Mouse (Mus musculus) limb, embryonic 10.5 days (tissue): ENCODE data around the gene Egfl8. TPM values are rescaled to one million over a fixed set of nuclear protein-coding genes. Genes with fewer than 3 reads are reported as not detected.

ENCODE experiments used
- DNase-seq: peaks from one replicate; pipeline ENCODE4 v3.0.0-alpha.2; 2017; ENCODE audit warnings: low spot score
- H3K27ac ChIP-seq: fragments of 300-500 bp; sonication (generic); 2 replicates; pipeline ENCODE4 v1.5.1; 2016; ENCODE audit warnings: mild to moderate bottlenecking
- H3K27me3 ChIP-seq: fragments of 300-500 bp; sonication (generic); 2 replicates; pipeline ENCODE4 v1.6.1; 2016; ENCODE audit warnings: low read depth, mild to moderate bottlenecking; ENCODE audit not compliant: poor library complexity, severe bottlenecking
- H3K36me3 ChIP-seq: fragments of 300-500 bp; sonication (generic); 2 replicates; pipeline ENCODE4 v1.6.1; 2016; ENCODE audit warnings: mild to moderate bottlenecking, moderate library complexity
- H3K4me1 ChIP-seq: fragments of 300-500 bp; sonication (generic); 2 replicates; pipeline ENCODE4 v1.6.1; 2016
- H3K4me3 ChIP-seq: fragments of 300-500 bp; sonication (generic); 2 replicates; pipeline ENCODE4 v1.5.1; 2016; ENCODE audit warnings: mild to moderate bottlenecking, moderate library complexity
- H3K9me3 ChIP-seq: fragments of 300-500 bp; sonication (generic); replicated peaks from 2 replicates; pipeline ENCODE4 v1.6.1; 2016; ENCODE audit warnings: mild to moderate bottlenecking
- WGBS: fragments of 180-500 bp; shearing (Covaris S2); methylation state at CpG from one replicate; pipeline ENCODE4 v1.1.7; 2016; 5-methylcytosine and 5-hydroxymethylcytosine counted together
- polyA plus RNA-seq: library from polyadenylated mRNA; unstranded; fragments of >200 nt; fragmentation: Nextera tagmentation; extraction: Ambion mirVana; gene quantifications from 2 replicates; pipeline ENCODE4 v1.2.1, GENCODE M21; 2016

The Egfl8 gene
- polyA plus RNA-seq, 1 experiment from 2014 or later: 2.2 TPM

DNA sequence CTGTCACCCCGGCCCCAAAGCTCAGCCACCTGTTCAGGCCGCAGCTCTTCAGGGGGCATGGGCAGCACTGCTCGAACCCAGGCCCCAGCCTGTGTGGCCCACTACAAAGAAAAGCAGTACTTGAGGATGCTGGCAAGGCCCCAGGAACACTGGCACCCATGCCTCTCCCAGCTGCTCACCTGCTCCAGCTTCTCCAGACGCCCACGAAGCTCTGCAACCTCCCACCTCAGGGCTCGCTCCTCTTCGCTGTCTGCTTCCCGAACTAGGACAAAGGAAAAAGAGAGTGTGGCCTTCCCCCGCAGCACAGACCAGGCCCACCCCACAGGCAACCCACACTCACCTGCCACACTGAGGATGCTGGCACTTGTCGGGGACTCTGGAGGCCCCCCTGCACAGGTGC, 1.9 kb downstream of the Egfl8 start:
- Histone ChIP-seq H3K4me1 (peaks cover under 1% of the 10 kb centered on the region; the same call in 1 of the 2 replicates), H3K36me3 (peaks cover 79% of the 10 kb centered on the region), H3K27ac (no peak overlapping the region), H3K27me3 (no peaks in the 10 kb centered on the region), H3K9me3 (no peaks in the 10 kb centered on the region), H3K4me3 (peak overlapping the region; percentile 21; the same call in 1 of the 2 replicates)
- DNase-seq: no peak
- 92% methylated on average over 10 of the region's 10 CpGs for WGBS

DNA sequence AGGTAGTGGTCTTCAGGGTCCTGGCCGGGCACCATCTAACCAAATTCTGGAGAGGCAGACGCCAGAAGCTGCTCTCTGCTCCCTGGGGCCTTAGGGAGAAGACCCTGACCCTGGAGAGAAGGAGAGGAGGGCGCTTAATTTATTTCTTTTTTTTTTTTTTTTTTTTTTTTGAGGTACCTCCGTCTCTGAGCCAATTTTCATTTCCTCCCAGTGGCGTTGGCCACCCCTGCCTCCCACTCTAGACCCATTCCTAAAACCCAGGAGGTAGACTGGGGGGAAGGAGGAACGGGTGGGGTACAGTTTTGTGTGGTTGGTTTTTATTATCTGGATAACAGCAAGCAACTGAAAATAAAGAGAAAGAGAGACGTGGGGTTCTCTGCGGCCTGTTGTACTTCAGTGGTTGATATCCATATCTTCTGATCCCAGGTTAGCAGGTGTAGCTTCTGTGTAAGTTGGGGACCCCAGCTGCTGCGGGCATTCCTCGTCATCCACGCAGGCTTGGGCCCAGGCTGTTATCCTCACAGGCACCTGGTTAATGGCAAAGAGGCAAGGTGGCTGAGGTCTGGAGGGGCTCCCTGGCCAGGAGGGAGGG, 2.6 kb downstream of the Egfl8 start:
- 89% methylated on average over 11 of the region's 11 CpGs for WGBS
- H3K27ac ChIP-seq: no peak overlapping the region
- no peak overlapping the region for H3K4me3 ChIP-seq
- no peak for DNase-seq
- H3K4me1 ChIP-seq: peaks cover 7% of the 10 kb centered on the region; the same call in 1 of the 2 replicates
- no peaks in the 10 kb centered on the region for H3K27me3 ChIP-seq
- no peaks in the 10 kb centered on the region for H3K9me3 ChIP-seq
- H3K36me3 ChIP-seq: peaks cover 86% of the 10 kb centered on the region

DNA sequence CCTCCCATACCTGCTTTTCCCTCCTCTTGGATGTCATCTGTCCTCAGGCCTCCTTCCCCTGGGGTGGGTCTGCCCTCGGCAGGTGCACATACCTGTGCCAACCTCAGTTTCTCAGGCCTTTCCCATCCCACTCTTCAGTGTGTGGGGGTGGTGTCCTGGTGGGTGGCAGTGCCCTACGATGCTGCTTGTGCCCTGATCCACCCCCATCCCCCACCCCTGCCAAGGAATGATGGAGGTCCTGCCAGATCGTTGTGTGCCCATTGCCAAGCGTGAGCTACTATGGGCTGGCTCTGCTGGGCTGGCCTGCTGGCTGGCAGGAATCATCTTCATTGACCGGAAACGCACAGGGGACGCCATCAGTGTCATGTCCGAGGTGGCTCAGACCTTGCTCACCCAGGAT, 4.7 kb downstream of the Egfl8 start:
- no peak overlapping the region for H3K27ac ChIP-seq
- H3K4me3 ChIP-seq: no peak overlapping the region
- peaks cover 18% of the 10 kb centered on the region for H3K4me1 ChIP-seq
- DNase-seq: no peak
- H3K36me3 ChIP-seq: peaks cover 79% of the 10 kb centered on the region
- H3K27me3 ChIP-seq: no peaks in the 10 kb centered on the region
- WGBS: 94% methylated on average over 8 of the region's 8 CpGs
- no peaks in the 10 kb centered on the region for H3K9me3 ChIP-seq

DNA sequence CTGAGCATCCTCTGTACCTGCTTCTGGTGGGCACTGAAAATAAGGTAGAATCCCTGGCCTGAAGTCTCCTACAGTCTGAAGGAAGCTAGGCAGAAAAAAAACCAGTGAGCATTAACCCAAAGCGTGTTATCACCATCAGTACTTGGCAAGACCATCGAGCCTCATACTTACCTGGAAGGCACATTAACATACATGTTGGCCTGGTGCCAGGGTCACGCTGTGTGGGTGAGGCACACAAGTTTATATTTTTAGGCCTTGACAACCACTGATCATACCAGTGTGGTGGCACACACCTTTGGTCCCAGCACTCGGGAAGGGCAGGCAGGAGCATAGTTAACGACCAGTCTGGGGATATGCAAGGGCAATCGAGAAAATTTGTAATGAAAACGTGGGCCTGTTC, 7.8 kb downstream of the Egfl8 start:
- peaks cover 33% of the 10 kb centered on the region for H3K4me1 ChIP-seq
- H3K27ac ChIP-seq: no peak overlapping the region
- no peaks in the 10 kb centered on the region for H3K27me3 ChIP-seq
- peak overlapping the region; percentile 4; the same call in 1 of the 2 replicates for H3K4me3 ChIP-seq
- H3K36me3 ChIP-seq: peaks cover 49% of the 10 kb centered on the region
- no peaks in the 10 kb centered on the region for H3K9me3 ChIP-seq
- WGBS: 86% methylated on average over 7 of the region's 7 CpGs
- no peak for DNase-seq

DNA sequence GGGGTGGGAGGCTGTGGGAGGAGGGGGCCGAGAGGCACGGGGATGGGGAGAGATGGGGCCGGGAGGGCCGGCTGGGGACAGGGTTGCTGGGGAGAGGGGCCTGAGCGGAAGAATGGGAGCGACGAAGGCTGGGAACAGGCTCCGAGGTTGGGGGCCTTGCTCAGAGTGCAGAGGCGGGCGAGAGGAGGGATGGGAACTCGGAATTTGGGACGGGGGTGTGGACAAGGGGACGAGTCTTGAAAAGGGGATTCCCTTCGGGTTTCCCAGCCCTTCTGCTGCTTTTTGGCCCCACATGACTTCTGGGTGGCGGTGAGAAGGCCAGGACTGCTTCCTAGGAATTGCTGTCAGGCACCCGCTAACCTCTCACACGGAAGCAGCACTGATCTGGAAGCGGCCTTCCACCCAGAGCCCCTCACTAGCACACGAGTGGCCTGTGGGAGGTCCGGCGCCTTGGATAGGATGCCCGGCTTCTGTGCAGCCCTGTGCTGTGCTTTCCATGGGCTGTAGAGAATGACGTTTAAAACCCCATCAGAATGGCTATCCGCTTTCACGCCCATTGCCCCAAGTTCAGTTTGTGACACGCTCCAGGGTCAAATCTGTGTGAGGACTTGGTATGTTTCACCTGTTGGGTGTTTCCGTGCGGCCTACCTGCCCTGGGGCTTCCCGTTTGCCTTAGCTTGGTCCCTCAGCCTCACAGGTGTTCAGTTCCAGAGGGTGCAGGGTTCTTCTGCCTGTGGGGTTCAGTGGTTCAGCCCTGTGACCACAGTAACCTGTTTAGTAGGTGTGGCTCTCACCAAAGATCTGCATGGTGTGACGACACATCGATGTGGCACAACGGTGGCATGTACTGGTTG, 9.4 kb downstream of the Egfl8 start:
- Histone ChIP-seq H3K27me3 (no peaks in the 10 kb centered on the region), H3K4me1 (peaks cover 46% of the 10 kb centered on the region), H3K4me3 (peak overlapping the region; percentile 98), H3K36me3 (peaks cover 41% of the 10 kb centered on the region), H3K9me3 (no peaks in the 10 kb centered on the region), H3K27ac (peak overlapping the region; percentile 95)
- WGBS: 20% methylated on average over 31 of the region's 32 CpGs
- peak; percentile 58 for DNase-seq

DNA sequence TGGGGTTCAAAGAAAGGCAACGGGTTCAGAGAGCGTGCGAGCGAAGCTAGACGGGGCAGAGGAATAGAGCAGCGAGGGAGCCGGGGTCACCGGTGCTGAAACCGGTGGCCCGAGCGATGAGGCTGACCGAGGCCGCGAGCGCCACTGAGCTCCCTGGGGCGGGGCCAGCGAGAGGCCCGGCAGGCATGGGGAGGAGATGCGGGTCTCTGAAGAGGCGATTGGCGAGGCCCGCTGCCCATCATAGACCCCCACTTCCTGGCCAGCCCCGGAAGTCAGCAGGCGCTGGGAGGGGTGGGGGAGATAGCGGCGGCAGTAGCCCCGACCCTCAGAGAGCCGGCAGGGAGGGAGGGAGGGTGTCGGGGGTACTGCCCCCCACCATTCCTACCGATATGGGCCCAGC, 10.2 kb downstream of the Egfl8 start:
- Histone ChIP-seq H3K9me3 (no peaks in the 10 kb centered on the region), H3K27me3 (no peaks in the 10 kb centered on the region), H3K36me3 (peaks cover 40% of the 10 kb centered on the region), H3K4me1 (peaks cover 46% of the 10 kb centered on the region), H3K4me3 (peak overlapping the region; percentile 98), H3K27ac (peak overlapping the region; percentile 95)
- WGBS: under 1% methylated on average over 30 of the region's 30 CpGs
- DNase-seq: peak; percentile 98

DNA sequence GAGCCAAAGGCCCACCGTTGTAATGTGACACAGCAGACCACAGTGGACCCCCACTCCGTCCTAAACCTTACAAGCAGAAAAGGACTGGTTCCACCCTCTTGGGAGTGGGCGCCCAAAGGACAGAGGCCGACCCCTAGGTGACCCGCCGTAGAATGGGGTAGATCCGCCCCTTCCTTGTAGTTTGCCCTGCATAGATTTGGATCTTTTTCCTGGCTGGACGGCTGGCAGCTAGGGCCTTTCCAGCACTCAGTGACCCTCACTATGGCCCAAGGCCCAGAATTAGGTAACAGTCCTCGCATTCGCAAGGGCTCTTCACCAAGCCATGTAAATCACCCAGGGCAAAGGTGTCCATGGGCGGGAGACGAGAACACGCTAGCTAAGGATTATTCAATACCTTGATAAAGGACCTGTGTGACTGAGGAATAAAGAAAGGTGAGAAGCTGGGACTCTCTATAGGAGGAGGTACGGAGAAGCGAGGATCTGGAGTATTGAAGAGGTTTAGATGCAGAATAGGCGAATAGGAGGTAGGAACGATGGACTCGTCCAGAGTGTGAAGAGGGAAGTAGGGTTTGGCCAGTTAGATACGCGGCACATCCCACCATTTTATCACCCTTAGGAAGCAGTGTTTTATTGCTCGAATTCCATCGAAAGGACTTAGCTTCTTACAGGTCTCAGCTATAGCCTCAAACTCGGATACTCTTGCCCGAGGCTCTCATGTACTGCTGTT, 11.1 kb downstream of the Egfl8 start:
- peaks cover 41% of the 10 kb centered on the region for H3K36me3 ChIP-seq
- no peaks in the 10 kb centered on the region for H3K9me3 ChIP-seq
- DNase-seq: no peak
- H3K27me3 ChIP-seq: no peaks in the 10 kb centered on the region
- WGBS: 14% methylated on average over 24 of the region's 24 CpGs
- peak overlapping the region; percentile 95 for H3K27ac ChIP-seq
- peaks cover 46% of the 10 kb centered on the region for H3K4me1 ChIP-seq
- H3K4me3 ChIP-seq: peak overlapping the region; percentile 98

DNA sequence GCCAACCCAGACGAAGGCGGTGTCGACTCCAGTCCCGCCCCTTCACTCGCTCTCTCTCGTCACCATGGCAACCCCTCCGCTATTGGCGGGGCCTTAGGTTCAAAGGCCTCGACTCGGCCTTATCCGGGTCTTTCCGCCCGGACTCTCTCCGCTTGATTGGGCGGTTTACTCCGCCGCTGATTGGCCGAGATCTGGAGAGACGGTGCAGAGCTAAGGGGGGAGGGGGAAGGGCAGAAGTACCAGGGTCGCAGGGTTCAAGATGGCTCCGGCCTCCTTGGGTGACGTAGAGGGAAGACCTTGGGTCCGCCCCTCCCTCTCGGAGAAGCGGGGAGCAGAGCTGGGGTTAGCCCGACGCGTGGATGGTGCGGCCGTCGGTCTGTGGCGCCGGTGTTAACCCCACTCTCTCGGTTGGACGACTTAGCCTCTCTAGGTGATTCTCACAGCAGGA, 11.7 kb downstream of the Egfl8 start, which contains the start of gene Agpat1:
Gene Agpat1, plus strand, starts transcription at position 202 of the 448 bp plus-strand sequence.
- peaks cover 42% of the 10 kb centered on the region for H3K36me3 ChIP-seq
- no peaks in the 10 kb centered on the region for H3K9me3 ChIP-seq
- H3K4me1 ChIP-seq: peaks cover 49% of the 10 kb centered on the region
- H3K27me3 ChIP-seq: no peaks in the 10 kb centered on the region
- DNase-seq: peak; percentile 99
- peak within 1 kb of the TSS; percentile 95 for H3K27ac ChIP-seq
- 0% methylated on average over 35 of the region's 35 CpGs for WGBS
- H3K4me3 ChIP-seq: peak within 1 kb of the TSS; percentile 98

DNA sequence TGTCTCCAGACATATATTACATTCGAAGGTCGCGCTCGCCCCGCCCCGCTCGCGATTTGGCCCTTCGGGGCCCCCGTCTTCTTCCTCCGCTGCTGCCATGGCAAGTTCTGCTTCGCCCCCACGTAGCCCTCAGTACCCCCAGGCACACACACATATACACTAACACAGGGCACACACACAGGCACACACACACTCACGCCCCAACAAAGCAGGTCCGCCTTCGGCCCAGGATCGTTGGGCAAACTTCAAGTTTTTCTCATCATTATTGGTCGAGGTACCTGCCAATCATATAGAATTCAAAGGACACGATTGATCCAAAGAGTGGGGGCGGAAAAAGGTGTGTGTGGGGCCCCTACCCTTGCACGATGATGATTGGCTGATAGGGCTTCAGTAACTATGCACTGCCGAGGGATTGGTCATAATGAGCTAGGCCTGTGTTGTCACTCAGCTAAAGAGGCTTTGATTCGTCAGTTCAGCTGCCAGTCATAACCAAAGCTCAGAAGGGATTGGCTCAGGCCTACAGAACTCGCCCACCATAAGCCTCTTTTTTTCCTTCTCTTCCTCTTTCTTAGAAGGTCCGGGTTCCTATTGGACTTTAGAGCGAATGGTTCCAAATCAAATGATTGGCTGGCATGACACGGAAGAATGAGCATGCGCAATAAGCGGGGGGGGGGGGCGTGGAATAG, 12.3 kb downstream of the Egfl8 start, which contains the start of gene Rnf5:
Gene Rnf5, minus strand, starts transcription at position 316 of the 686 bp plus-strand sequence.
- no peaks in the 10 kb centered on the region for H3K27me3 ChIP-seq
- peak; percentile 82 for DNase-seq
- WGBS: 0% methylated on average over 30 of the region's 30 CpGs
- H3K27ac ChIP-seq: peak within 1 kb of the TSS; percentile 95
- peaks cover 38% of the 10 kb centered on the region for H3K36me3 ChIP-seq
- peak within 1 kb of the TSS; percentile 98 for H3K4me3 ChIP-seq
- H3K9me3 ChIP-seq: no peaks in the 10 kb centered on the region
- peaks cover 48% of the 10 kb centered on the region for H3K4me1 ChIP-seq

DNA sequence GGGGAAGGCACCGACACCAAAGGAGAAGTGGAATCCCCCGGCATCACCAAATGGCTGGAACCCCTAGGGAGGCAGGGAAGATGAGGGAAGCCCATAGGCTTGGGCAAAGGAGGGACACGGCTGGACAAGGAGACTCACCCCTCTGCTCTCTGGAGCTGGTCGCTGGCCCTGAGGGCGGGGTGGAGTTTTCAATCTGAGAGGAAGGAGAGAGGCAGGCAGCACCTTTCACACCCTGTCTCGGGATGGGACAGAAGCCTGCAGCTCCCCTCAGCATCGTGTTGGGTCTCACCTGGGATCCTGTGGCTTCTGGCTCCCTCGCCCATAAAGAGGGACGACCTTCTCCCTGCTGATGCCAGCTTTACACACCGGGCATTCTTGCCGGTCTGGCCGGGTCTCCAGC, 14.0 kb downstream of the Egfl8 start:
- Histone ChIP-seq H3K36me3 (peaks cover 26% of the 10 kb centered on the region), H3K4me1 (peaks cover 49% of the 10 kb centered on the region), H3K9me3 (no peaks in the 10 kb centered on the region), H3K4me3 (peak overlapping the region; percentile 98), H3K27ac (no peak overlapping the region), H3K27me3 (no peaks in the 10 kb centered on the region)
- DNase-seq: no peak
- WGBS: 85% methylated on average over 12 of the region's 12 CpGs

DNA sequence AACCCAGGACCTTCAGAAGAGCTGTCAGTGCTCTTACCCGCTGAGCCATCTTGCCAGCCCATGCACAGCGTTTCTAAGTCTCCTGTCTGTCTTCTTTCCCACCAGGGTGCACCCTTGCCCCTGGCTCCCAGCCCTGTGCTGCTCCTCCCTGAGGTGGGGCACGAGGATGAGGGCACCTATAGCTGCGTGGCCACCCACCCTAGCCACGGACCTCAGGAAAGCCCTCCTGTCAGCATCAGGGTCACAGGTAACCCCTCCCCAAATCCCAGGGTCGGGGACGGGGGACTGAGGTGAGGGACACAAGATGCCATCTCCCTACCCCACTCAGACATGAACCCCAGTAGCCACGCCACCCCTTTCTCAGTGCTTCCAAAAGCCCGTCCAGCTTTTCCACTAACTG, 15.9 kb downstream of the Egfl8 start:
- no peak for DNase-seq
- Histone ChIP-seq H3K4me1 (peaks cover 49% of the 10 kb centered on the region), H3K4me3 (no peak overlapping the region)

DNA sequence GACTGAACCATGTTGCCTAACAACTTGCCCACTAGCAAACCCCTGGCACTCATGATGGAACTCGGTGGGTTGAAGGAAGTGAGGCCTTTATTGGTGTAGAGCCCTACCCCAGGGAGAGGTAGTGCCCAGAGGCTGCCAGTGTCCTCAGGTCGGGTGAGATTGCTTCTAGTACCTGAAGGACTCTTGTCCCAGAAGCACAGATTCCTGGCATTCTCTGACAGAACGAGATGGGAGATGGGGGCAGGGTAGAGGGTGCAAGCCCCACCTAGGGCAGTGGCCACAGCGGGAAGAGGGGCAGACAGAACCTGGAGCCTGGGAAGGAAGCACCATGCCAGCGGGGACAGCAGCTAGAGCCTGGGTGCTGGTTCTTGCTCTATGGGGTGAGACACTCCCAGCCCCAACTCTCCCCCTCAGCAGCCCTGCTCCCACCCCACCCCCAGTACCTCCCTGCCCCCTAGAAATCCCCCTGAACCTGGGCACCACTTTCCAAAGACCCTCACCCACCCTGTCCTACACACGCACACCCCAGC, 18.1 kb downstream of the Egfl8 start, which contains the start of gene Ager:
Gene Ager, plus strand, starts transcription at position 297 of the 530 bp plus-strand sequence.
- Histone ChIP-seq H3K4me3 (no peak within 1 kb of the TSS), H3K27me3 (no peaks in the 10 kb centered on the region), H3K27ac (peak within 1 kb of the TSS; percentile 51; the same call in 1 of the 2 replicates), H3K36me3 (peaks cover 54% of the 10 kb centered on the region), H3K9me3 (no peaks in the 10 kb centered on the region), H3K4me1 (peaks cover 62% of the 10 kb centered on the region)
- no peak for DNase-seq
- WGBS: 12% methylated on average over 6 of the region's 6 CpGs

More for the DNA sequence above, 15.9 kb downstream of the Egfl8 start:
- no peaks in the 10 kb centered on the region for H3K9me3 ChIP-seq
- no peaks in the 10 kb centered on the region for H3K27me3 ChIP-seq
- no peak overlapping the region; the same call in 1 of the 2 replicates for H3K27ac ChIP-seq
- peaks cover 44% of the 10 kb centered on the region for H3K36me3 ChIP-seq
- 80% methylated on average over 9 of the region's 9 CpGs for WGBS
